Mouse (Mus musculus) kidney, adult 11 months (tissue): ENCODE data around the gene Tmed2.
A peak's percentile ranks its signal among the peaks of the same experiment; 100 is the strongest.
"Not testable (repeated sequence)": the region's sequence is repeated elsewhere in the genome, so short reads cannot be mapped to it uniquely, and the experiment has no call there.

Experiments used
- DNase-seq: peaks from one replicate; pipeline ENCODE4 v3.0.0; 2022

Gene Tmed2

GRCm38 (mm10) chr5:124592768-124593167, 52.3 kb downstream of the Tmed2 start:
- DNase-seq, result no peak

- peak; percentile 97 for DNase-seq
These were observed 58.0 kb downstream of the Tmed2 start for GRCm38 (mm10) chr5:124598224-124599174.

- DNase-seq, result not testable (repeated sequence)
These were observed 59.2 kb downstream of the Tmed2 start for GRCm38 (mm10) chr5:124599726-124600125.
